Mouse (Mus musculus): ENCODE data around the gene Pold1. TPM values are rescaled to one million over a fixed set of nuclear protein-coding genes. Genes with fewer than 3 reads are reported as not detected.

Pold1 gene
- polyA plus RNA-seq, 1 experiment from 2014 or later: 20.5 TPM

- no peak overlapping the region for H3K4me3 ChIP-seq (ENCODE audit: low read length)
- ATAC-seq: no peak
- peaks cover 31% of the 10 kb centered on the region for H3K36me3 ChIP-seq (ENCODE audit: control insufficient read depth, insufficient read depth, low read length)
- H3K9ac ChIP-seq (ENCODE audit: low read depth, low read length): no peak overlapping the region
- H3K27ac ChIP-seq (ENCODE audit: low read depth, low read length): no peak overlapping the region
- 94% methylated on average over 8 of the region's 8 CpGs for WGBS
- H3K9me3 ChIP-seq (ENCODE audit: control insufficient read depth, low read length): no peaks in the 10 kb centered on the region
- peaks cover 4% of the 10 kb centered on the region; the same call in 1 of the 2 replicates for H3K4me1 ChIP-seq (ENCODE audit: control insufficient read depth, insufficient read depth, low read depth, low read length)
- H3K4me2 ChIP-seq (ENCODE audit: low read length): no peak overlapping the region
- H3K27me3 ChIP-seq (replicated peaks; ENCODE audit: control insufficient read depth, insufficient read depth, low read length): no peaks in the 10 kb centered on the region
Measured at GRCm38 (mm10) chr7:44488545-44488944, 60.1 kb downstream of the Pold1 start.

- WGBS: 87% methylated on average over 7 of the region's 7 CpGs
- peaks cover 4% of the 10 kb centered on the region; the same call in 1 of the 2 replicates for H3K4me1 ChIP-seq (ENCODE audit: control insufficient read depth, insufficient read depth, low read depth, low read length)
- H3K36me3 ChIP-seq (ENCODE audit: control insufficient read depth, insufficient read depth, low read length): peaks cover 31% of the 10 kb centered on the region
- no peak overlapping the region for H3K27ac ChIP-seq (ENCODE audit: low read depth, low read length)
- H3K9ac ChIP-seq (ENCODE audit: low read depth, low read length): no peak overlapping the region
- no peak for ATAC-seq
- no peaks in the 10 kb centered on the region for H3K27me3 ChIP-seq (replicated peaks; ENCODE audit: control insufficient read depth, insufficient read depth, low read length)
- no peak overlapping the region for H3K4me2 ChIP-seq (ENCODE audit: low read length)
- H3K4me3 ChIP-seq (ENCODE audit: low read length): no peak overlapping the region
- H3K9me3 ChIP-seq (ENCODE audit: control insufficient read depth, low read length): no peaks in the 10 kb centered on the region
Measured at GRCm38 (mm10) chr7:44487936-44488335, 60.7 kb downstream of the Pold1 start.

GRCm38 (mm10) chr7:44486927-44487575, 61.6 kb downstream of the Pold1 start:
- Histone ChIP-seq H3K4me3 (ENCODE audit: low read length) (no peak overlapping the region), H3K27me3 (replicated peaks; ENCODE audit: control insufficient read depth, insufficient read depth, low read length) (no peaks in the 10 kb centered on the region), H3K4me1 (ENCODE audit: control insufficient read depth, insufficient read depth, low read depth, low read length) (peaks cover 4% of the 10 kb centered on the region; the same call in 1 of the 2 replicates), H3K4me2 (ENCODE audit: low read length) (no peak overlapping the region), H3K9ac (ENCODE audit: low read depth, low read length) (peak overlapping the region; percentile 35; the same call in 1 of the 2 replicates), H3K36me3 (ENCODE audit: control insufficient read depth, insufficient read depth, low read length) (peaks cover 25% of the 10 kb centered on the region), H3K27ac (ENCODE audit: low read depth, low read length) (peak overlapping the region; percentile 18), H3K9me3 (ENCODE audit: control insufficient read depth, low read length) (no peaks in the 10 kb centered on the region)
- no peak for ATAC-seq
- 60% methylated on average over 13 of the region's 13 CpGs for WGBS

- H3K36me3 ChIP-seq (ENCODE audit: control insufficient read depth, insufficient read depth, low read length): peaks cover 13% of the 10 kb centered on the region; the same call in 1 of the 2 replicates
- no peaks in the 10 kb centered on the region for H3K9me3 ChIP-seq (ENCODE audit: control insufficient read depth, low read length)
- no peak overlapping the region for H3K4me3 ChIP-seq (ENCODE audit: low read length)
- ATAC-seq: no peak; the same call in 1 of the 2 replicates
- H3K4me1 ChIP-seq (ENCODE audit: control insufficient read depth, insufficient read depth, low read depth, low read length): peaks cover 4% of the 10 kb centered on the region; the same call in 1 of the 2 replicates
- H3K9ac ChIP-seq (ENCODE audit: low read depth, low read length): no peak overlapping the region
- no peak overlapping the region for H3K4me2 ChIP-seq (ENCODE audit: low read length)
- H3K27me3 ChIP-seq (replicated peaks; ENCODE audit: control insufficient read depth, insufficient read depth, low read length): no peaks in the 10 kb centered on the region; the same call in 1 of the 2 replicates
- WGBS: 65% methylated on average over 6 of the region's 7 CpGs
- no peak overlapping the region for H3K27ac ChIP-seq (ENCODE audit: low read depth, low read length)
Measured at GRCm38 (mm10) chr7:44485572-44486195, 63.0 kb downstream of the Pold1 start.

GRCm38 (mm10) chr7:44484841-44485571, 63.6 kb downstream of the Pold1 start:
- Histone ChIP-seq H3K9ac (ENCODE audit: low read depth, low read length) (no peak overlapping the region), H3K4me1 (ENCODE audit: control insufficient read depth, insufficient read depth, low read depth, low read length) (peaks cover 4% of the 10 kb centered on the region; the same call in 1 of the 2 replicates), H3K9me3 (ENCODE audit: control insufficient read depth, low read length) (no peaks in the 10 kb centered on the region), H3K36me3 (ENCODE audit: control insufficient read depth, insufficient read depth, low read length) (peaks cover 7% of the 10 kb centered on the region; the same call in 1 of the 2 replicates), H3K4me2 (ENCODE audit: low read length) (no peak overlapping the region), H3K4me3 (ENCODE audit: low read length) (no peak overlapping the region), H3K27ac (ENCODE audit: low read depth, low read length) (no peak overlapping the region), H3K27me3 (replicated peaks; ENCODE audit: control insufficient read depth, insufficient read depth, low read length) (no peaks in the 10 kb centered on the region; the same call in 1 of the 2 replicates)
- WGBS: 38% methylated on average over 5 of the region's 5 CpGs
- ATAC-seq: peak; percentile 82

GRCm38 (mm10) chr7:44484109-44484508, 64.5 kb downstream of the Pold1 start:
- 100% methylated on average over 1 of the region's 1 CpGs for WGBS
- Histone ChIP-seq H3K36me3 (ENCODE audit: control insufficient read depth, insufficient read depth, low read length) (peaks cover 5% of the 10 kb centered on the region; the same call in 1 of the 2 replicates), H3K4me1 (ENCODE audit: control insufficient read depth, insufficient read depth, low read depth, low read length) (peaks cover 4% of the 10 kb centered on the region; the same call in 1 of the 2 replicates), H3K27ac (ENCODE audit: low read depth, low read length) (no peak overlapping the region), H3K9ac (ENCODE audit: low read depth, low read length) (no peak overlapping the region), H3K27me3 (replicated peaks; ENCODE audit: control insufficient read depth, insufficient read depth, low read length) (peaks cover 2% of the 10 kb centered on the region; the same call in 1 of the 2 replicates), H3K4me3 (ENCODE audit: low read length) (no peak overlapping the region), H3K9me3 (ENCODE audit: control insufficient read depth, low read length) (no peaks in the 10 kb centered on the region), H3K4me2 (ENCODE audit: low read length) (no peak overlapping the region)
- ATAC-seq: no peak

GRCm38 (mm10) chr7:44482836-44483435, 65.7 kb downstream of the Pold1 start:
- Histone ChIP-seq H3K36me3 (ENCODE audit: control insufficient read depth, insufficient read depth, low read length) (no peaks in the 10 kb centered on the region), H3K4me3 (ENCODE audit: low read length) (no peak overlapping the region), H3K9ac (ENCODE audit: low read depth, low read length) (no peak overlapping the region), H3K27me3 (replicated peaks; ENCODE audit: control insufficient read depth, insufficient read depth, low read length) (peaks cover 2% of the 10 kb centered on the region), H3K4me1 (ENCODE audit: control insufficient read depth, insufficient read depth, low read depth, low read length) (peaks cover 4% of the 10 kb centered on the region; the same call in 1 of the 2 replicates), H3K27ac (ENCODE audit: low read depth, low read length) (no peak overlapping the region), H3K9me3 (ENCODE audit: control insufficient read depth, low read length) (no peaks in the 10 kb centered on the region), H3K4me2 (ENCODE audit: low read length) (no peak overlapping the region)
- WGBS: 77% methylated on average over 3 of the region's 3 CpGs
- ATAC-seq: no peak

Data from hindbrain, embryonic 16.5 days (tissue).